Mouse (Mus musculus) limb, embryonic 12.5 days (tissue): ENCODE results near the gene Pax2. TPM values are rescaled to one million over a fixed set of nuclear protein-coding genes. Genes with fewer than 3 reads are reported as not detected.

Source experiments
- microRNA-seq: library from miRNA; unstranded; fragments of <30 nt; microRNA quantifications from one replicate; pipeline ENCODE4, GENCODE M21; 2017
- polyA plus RNA-seq: library from polyadenylated mRNA; unstranded; fragments of >200 nt; fragmentation: Nextera tagmentation; extraction: Ambion mirVana; gene quantifications from 2 replicates; pipeline ENCODE4 v1.2.1, GENCODE M21; 2016

The Pax2 gene
- polyA plus RNA-seq, 1 experiment from 2014 or later = not detected

Small RNA genes within 50 kb of the gene (microRNA-seq; reads per million reads assigned to microRNA genes)
- gene Mir6405 = not detected

Other genes starting within 250 kb of the Pax2 start
- 0.42 and 0.75 TPM in 2 replicates for gene Sec31b, start 210.2 kb upstream of the Pax2 start, polyA plus RNA-seq
- gene Gm20538, start 203.2 kb upstream of the Pax2 start, polyA plus RNA-seq = not detected in 2 replicates
- gene Ndufb8, start 200.6 kb upstream of the Pax2 start, polyA plus RNA-seq = 499 and 524 TPM in 2 replicates
- 46.5 and 47.2 TPM in 2 replicates for gene Hif1an, start 193.2 kb upstream of the Pax2 start, polyA plus RNA-seq
- 49.7 and 53.2 TPM in 2 replicates for gene Slf2, start 175.1 kb downstream of the Pax2 start, polyA plus RNA-seq
- 6.5 and 6.9 TPM in 2 replicates for gene Sema4g, start 233.1 kb downstream of the Pax2 start, polyA plus RNA-seq
- gene Twnk, start 249.6 kb downstream of the Pax2 start, polyA plus RNA-seq = 27.8 and 27.9 TPM in 2 replicates